Mouse (Mus musculus) forebrain, postnatal 0 days (tissue): ENCODE data around the gene 1700037H04Rik. TPM values are rescaled to one million over a fixed set of nuclear protein-coding genes. Genes with fewer than 3 reads are reported as not detected.

Experiments
- ATAC-seq: fragments of 200-750 bp; cut with Nextera tagmentation; 2 replicates; pipeline ENCODE4 v1.8.0; 2017; ENCODE audit warnings: mild to moderate bottlenecking, moderate library complexity
- DNase-seq: peaks from one replicate; pipeline ENCODE4 v3.0.0-alpha.2; 2015
- H3K27ac ChIP-seq: fragments of 300-500 bp; sonication (generic); 2 replicates; pipeline ENCODE4 v1.5.1; 2014; ENCODE audit warnings: low read depth, mild to moderate bottlenecking, antibody characterized with exemption, low read length, moderate library complexity, mixed read lengths
- H3K27me3 ChIP-seq: fragments of 300-500 bp; sonication (generic); 2 replicates; pipeline ENCODE4 v1.6.1; 2014; ENCODE audit warnings: mild to moderate bottlenecking, low read length, mixed read lengths; ENCODE audit not compliant: insufficient read depth
- H3K36me3 ChIP-seq: fragments of 300-500 bp; sonication (generic); 2 replicates; pipeline ENCODE4 v1.6.1; 2014; ENCODE audit warnings: mild to moderate bottlenecking, moderate library complexity; ENCODE audit not compliant: insufficient read depth
- H3K4me1 ChIP-seq: fragments of 300-500 bp; sonication (generic); 2 replicates; pipeline ENCODE4 v1.6.1; 2014; ENCODE audit warnings: antibody characterized with exemption; ENCODE audit not compliant: insufficient read depth
- H3K4me2 ChIP-seq: fragments of 300-500 bp; sonication (generic); 2 replicates; pipeline ENCODE4 v1.6.1; 2014; ENCODE audit warnings: low read depth, mild to moderate bottlenecking, moderate library complexity
- H3K4me3 ChIP-seq: fragments of 300-500 bp; sonication (generic); 2 replicates; pipeline ENCODE4 v1.5.1; 2014; ENCODE audit warnings: low read depth, low read length, mixed read lengths
- H3K9ac ChIP-seq: fragments of 300-500 bp; sonication (generic); 2 replicates; pipeline ENCODE4 v1.6.1; 2014; ENCODE audit warnings: mild to moderate bottlenecking
- H3K9me3 ChIP-seq: fragments of 300-500 bp; sonication (generic); 2 replicates; pipeline ENCODE4 v1.6.1; 2016; ENCODE audit warnings: low read length
- CTCF ChIP-seq: sonication (generic); IDR thresholded peaks from 2 replicates; pipeline ENCODE4 v1.5.1; 2016; ENCODE audit warnings: antibody characterized with exemption, control low read depth, low read depth
- WGBS: fragments of 180-500 bp; shearing (Covaris S2); extraction: QIAGEN DNeasy Blood & Tissue Kit; methylation state at CpG from one replicate; pipeline ENCODE4 v1.1.7; 2014; 5-methylcytosine and 5-hydroxymethylcytosine counted together
- polyA plus RNA-seq: library from polyadenylated mRNA; unstranded; fragments of >200 nt; fragmentation: Nextera tagmentation; extraction: Ambion mirVana; gene quantifications from 2 replicates; pipeline ENCODE4 v1.2.1, GENCODE M21; 2015
- total RNA-seq: library from RNA; depleted of rRNA; stranded (reverse); fragments of >200 nt; gene quantifications from 2 replicates; pipeline ENCODE4 v1.2.3, GENCODE M21; 2014

Gene 1700037H04Rik
- total and polyA plus RNA-seq, 2 experiments from 2014 or later: 94.0 to 95.0 TPM

- H3K9ac ChIP-seq: no peak overlapping the region
- no peak overlapping the region for H3K4me2 ChIP-seq
- H3K27me3 ChIP-seq: no peaks in the 10 kb centered on the region
- H3K4me1 ChIP-seq: no peaks in the 10 kb centered on the region
- WGBS: 90% methylated on average over 8 of the region's 8 CpGs
- H3K27ac ChIP-seq: no peak overlapping the region
- TF ChIP-seq CTCF: no peak
- no peak overlapping the region for H3K4me3 ChIP-seq
- no peak for DNase-seq
- no peak for ATAC-seq
- no peaks in the 10 kb centered on the region for H3K9me3 ChIP-seq
- peaks cover 28% of the 10 kb centered on the region for H3K36me3 ChIP-seq
Observed at GRCm38 (mm10) chr2:131141336-131141986, 18.4 kb downstream of the 1700037H04Rik start.

DNA sequence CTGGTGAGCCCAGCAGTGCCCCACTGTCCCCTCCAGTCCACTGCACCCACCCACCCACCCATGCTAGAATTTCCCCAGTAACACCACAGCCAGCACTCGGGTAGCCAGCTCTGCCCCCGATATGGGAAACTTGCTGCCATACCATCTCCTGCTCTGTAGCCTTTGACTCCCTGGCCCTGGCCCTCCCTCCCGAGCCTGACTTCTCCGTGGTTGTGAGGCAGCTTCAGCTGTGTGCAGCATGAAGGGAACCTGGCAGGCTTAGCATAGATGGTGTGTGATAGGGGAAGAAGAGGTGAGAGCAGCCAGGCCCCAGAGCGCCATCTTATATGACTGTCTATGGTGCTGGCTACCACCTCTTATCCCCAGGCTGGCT is 19.4 kb downstream of the 1700037H04Rik start:
- no peak for TF ChIP-seq CTCF
- H3K36me3 ChIP-seq: peaks cover 18% of the 10 kb centered on the region
- no peaks in the 10 kb centered on the region for H3K9me3 ChIP-seq
- no peak for DNase-seq
- no peaks in the 10 kb centered on the region for H3K27me3 ChIP-seq
- no peak overlapping the region for H3K27ac ChIP-seq
- H3K4me1 ChIP-seq: no peaks in the 10 kb centered on the region
- no peak overlapping the region for H3K4me3 ChIP-seq
- H3K9ac ChIP-seq: no peak overlapping the region
- ATAC-seq: no peak
- H3K4me2 ChIP-seq: no peak overlapping the region
- WGBS: 80% methylated on average over 5 of the region's 5 CpGs

DNA sequence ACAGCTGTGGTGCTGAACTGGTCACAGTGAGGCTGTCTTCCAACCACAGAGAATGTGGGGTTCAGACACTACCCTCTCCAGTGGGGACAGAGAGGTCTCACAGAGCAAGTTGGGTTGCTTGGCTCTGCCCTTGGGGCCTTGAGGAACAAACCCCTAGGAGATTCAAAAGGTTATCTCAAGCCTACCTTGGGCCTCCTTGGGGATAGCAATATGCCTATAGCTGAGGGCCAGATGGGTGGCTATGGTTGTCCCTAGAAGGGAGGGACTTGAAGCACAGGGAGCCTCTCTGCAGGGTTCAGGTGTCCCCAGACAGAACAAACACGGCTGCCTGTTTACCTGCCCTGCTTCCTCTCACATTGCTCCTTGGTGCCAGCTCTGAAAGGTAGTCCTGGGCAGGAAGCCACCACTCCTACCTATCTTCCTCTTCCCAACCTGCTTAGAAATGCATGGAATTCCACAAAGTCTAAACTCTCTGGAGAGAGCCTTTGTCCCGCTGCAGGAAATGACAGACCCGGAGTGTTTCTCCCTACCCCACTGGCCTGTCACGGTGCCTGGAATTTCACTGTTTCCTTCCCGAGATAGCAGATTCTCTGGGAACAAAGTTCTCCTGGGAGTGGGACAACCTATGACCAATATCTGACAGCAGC is 19.9 kb downstream of the 1700037H04Rik start:
- WGBS: 75% methylated on average over 5 of the region's 5 CpGs
- no peak for ATAC-seq

DNA sequence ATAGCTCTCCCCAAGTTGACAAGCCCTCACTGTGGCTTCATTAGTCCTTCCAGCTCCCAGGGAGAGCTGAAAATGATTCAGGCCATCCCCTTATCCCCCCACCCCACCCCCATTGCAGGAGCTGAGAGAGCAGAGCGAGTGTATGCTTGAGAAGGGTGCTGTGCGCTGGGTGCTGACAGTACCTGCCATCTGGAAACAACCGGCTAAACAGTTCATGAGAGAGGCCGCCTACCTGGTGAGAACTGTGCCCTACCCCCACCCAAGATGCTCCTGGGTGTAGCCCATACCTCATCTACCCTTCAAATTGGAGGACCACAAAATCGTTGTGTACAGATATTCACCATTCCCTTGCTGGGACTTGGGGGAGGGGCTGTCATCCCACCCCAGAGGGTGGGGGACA is 20.6 kb downstream of the 1700037H04Rik start:
- WGBS: 96% methylated on average over 5 of the region's 5 CpGs
- Histone ChIP-seq H3K27me3 (no peaks in the 10 kb centered on the region), H3K4me2 (no peak overlapping the region), H3K27ac (no peak overlapping the region), H3K9ac (no peak overlapping the region), H3K9me3 (no peaks in the 10 kb centered on the region), H3K36me3 (peaks cover 8% of the 10 kb centered on the region), H3K4me1 (no peaks in the 10 kb centered on the region), H3K4me3 (no peak overlapping the region)
- TF ChIP-seq CTCF: no peak
- DNase-seq (no peak), ATAC-seq (no peak)

More for the DNA sequence above, 19.9 kb downstream of the 1700037H04Rik start:
- no peak for DNase-seq
- H3K36me3 ChIP-seq: peaks cover 15% of the 10 kb centered on the region
- no peak overlapping the region for H3K27ac ChIP-seq
- H3K27me3 ChIP-seq: no peaks in the 10 kb centered on the region
- H3K9me3 ChIP-seq: no peaks in the 10 kb centered on the region
- no peak for TF ChIP-seq CTCF
- H3K9ac ChIP-seq: no peak overlapping the region
- H3K4me1 ChIP-seq: no peaks in the 10 kb centered on the region
- no peak overlapping the region for H3K4me3 ChIP-seq
- no peak overlapping the region for H3K4me2 ChIP-seq

DNA sequence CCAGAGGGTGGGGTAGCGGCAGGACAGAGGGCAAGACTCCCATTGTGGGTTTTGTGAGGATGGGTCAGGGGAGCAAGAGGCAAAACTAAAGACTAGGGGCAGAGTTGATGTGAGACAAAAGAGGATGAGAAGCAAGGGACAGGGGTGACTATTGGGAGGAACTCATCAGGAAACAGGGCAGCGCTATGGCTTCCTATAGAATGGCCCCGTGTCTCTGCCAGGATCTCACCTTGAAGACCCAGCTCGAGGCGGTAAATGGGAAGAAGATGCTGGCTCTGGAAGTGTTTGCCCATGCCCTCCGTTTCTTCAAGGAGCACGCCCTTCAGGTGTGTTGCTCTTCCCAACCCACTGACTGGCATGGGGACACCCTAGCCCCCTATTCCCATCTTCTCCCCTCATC is 21.1 kb downstream of the 1700037H04Rik start:
- WGBS: 85% methylated on average over 7 of the region's 7 CpGs
- H3K27ac ChIP-seq: no peak overlapping the region
- H3K4me2 ChIP-seq: no peak overlapping the region
- peaks cover 7% of the 10 kb centered on the region for H3K36me3 ChIP-seq
- H3K4me3 ChIP-seq: no peak overlapping the region
- H3K9ac ChIP-seq: no peak overlapping the region
- TF ChIP-seq CTCF: no peak
- no peaks in the 10 kb centered on the region for H3K27me3 ChIP-seq
- no peak for ATAC-seq
- no peaks in the 10 kb centered on the region for H3K9me3 ChIP-seq
- H3K4me1 ChIP-seq: no peaks in the 10 kb centered on the region
- DNase-seq: no peak

DNA sequence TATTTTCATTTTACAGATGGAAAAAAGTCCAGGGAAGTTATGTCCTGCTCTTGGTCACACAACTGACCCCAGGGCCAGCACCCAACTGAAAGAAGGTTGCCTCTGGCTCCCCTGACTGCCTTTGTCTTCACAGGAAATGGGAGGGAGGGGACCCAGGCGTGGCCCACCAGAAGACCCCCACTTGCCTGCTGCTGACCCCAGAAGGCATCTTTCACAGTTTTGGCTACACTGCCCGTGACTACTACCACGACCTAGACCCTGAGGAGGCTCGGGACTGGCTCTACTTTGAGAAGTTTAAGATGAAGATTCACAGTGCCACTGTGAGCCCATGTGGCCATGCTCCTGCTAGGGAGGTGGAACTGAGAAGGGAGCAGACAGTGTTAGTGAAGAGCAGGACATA is 21.6 kb downstream of the 1700037H04Rik start:
- peaks cover 4% of the 10 kb centered on the region for H3K36me3 ChIP-seq
- H3K9ac ChIP-seq: no peak overlapping the region
- WGBS: 83% methylated on average over 4 of the region's 4 CpGs
- no peak overlapping the region for H3K27ac ChIP-seq
- no peaks in the 10 kb centered on the region for H3K27me3 ChIP-seq
- no peak for DNase-seq
- H3K4me1 ChIP-seq: no peaks in the 10 kb centered on the region
- no peaks in the 10 kb centered on the region for H3K9me3 ChIP-seq
- no peak overlapping the region for H3K4me2 ChIP-seq
- no peak overlapping the region for H3K4me3 ChIP-seq
- ATAC-seq: no peak
- no peak for TF ChIP-seq CTCF

GRCm38 (mm10) chr2:131135521-131136139 is 24.3 kb downstream of the 1700037H04Rik start:
- no peaks in the 10 kb centered on the region for H3K4me1 ChIP-seq
- WGBS: 80% methylated on average over 11 of the region's 11 CpGs
- H3K36me3 ChIP-seq: no peaks in the 10 kb centered on the region
- no peak overlapping the region for H3K9ac ChIP-seq
- no peak overlapping the region for H3K27ac ChIP-seq
- H3K4me3 ChIP-seq: no peak overlapping the region
- H3K27me3 ChIP-seq: no peaks in the 10 kb centered on the region
- no peaks in the 10 kb centered on the region for H3K9me3 ChIP-seq
- ATAC-seq (no peak), DNase-seq (no peak)
- H3K4me2 ChIP-seq: no peak overlapping the region
- TF ChIP-seq CTCF: no peak
